Mouse (Mus musculus): ENCODE measurements around the gene Crybb2.

Gene Crybb2

DNA sequence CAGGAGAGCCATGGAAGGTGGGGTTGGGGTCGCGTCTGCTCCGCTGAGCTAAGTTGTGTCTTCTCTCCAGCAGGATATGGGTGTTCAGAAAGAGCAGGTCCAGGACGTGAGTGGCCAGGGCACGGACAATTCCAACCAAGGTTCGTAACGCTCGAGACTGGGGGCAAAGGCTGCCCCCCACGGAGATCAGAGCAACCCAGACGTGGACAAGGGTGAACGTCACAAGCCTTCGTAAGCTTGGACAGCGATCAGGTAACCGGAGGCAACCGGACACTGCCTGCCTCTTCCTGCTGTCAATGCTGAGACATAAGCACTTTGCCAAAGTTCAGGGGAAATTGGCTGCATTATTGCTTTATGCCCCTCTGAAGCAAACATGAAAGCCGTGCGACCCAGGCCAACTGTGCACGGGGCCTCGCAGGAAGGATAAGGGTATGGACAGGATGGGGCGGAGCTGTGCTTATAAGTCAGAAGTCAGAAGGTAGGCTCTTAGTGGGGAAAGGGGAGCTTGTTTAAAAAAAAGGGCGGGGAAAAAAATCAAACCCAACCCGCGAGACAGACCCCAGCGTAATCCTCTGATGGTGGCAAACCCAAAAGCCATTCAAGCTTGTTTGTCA is 20.3 kb upstream of the Crybb2 start:
- DNase-seq: no peak

- DNase-seq: no peak
These were observed 17.5 kb upstream of the Crybb2 start for GRCm38 (mm10) chr5:113087465-113087864.

DNA sequence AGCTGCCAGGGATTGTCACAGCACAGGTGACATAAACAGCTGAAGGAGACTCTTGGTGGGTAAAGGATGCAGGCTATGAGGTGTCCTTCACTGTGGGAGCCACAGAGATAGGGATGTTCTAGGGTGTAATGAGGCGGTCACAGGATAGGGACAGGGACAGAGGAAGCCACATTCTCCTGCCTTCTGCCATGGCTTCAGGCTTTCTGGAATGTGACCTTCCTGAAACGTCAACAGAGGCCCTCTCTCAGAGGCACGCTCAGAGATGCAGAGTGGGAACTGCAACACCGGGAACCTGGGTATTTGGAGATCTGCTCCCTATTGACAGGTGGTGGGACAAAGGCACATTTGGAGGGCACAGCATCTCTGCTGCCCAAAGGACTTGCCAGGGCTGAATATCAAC is 17.1 kb upstream of the Crybb2 start:
- no peak for DNase-seq

GRCm38 (mm10) chr5:113086439-113086838 is 16.5 kb upstream of the Crybb2 start:
- no peak for DNase-seq

- no peak for DNase-seq
These were observed 16.0 kb upstream of the Crybb2 start for GRCm38 (mm10) chr5:113085931-113086330.

DNA sequence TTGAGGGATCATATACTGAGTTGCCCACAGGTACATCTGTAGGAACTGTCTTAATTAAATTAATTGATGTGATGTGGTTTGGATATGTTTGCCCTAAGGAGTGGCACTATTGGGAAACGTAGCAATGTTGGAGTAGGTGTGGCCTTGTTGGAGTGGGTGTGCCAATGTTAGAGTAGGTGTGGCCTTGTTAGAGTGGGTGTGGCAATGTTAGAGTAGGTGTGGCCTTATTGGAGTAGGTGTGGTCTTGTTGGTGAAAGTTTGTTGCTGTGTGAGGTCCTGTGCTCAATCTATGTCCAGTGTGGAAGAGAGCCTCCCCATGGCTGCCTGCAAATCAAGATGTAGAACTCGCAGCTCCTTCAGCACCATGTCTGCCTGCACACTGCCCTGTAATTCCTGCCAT is 14.4 kb upstream of the Crybb2 start:
- DNase-seq: no peak

GRCm38 (mm10) chr5:113082356-113083168 is 12.6 kb upstream of the Crybb2 start:
- no peak for DNase-seq

DNA sequence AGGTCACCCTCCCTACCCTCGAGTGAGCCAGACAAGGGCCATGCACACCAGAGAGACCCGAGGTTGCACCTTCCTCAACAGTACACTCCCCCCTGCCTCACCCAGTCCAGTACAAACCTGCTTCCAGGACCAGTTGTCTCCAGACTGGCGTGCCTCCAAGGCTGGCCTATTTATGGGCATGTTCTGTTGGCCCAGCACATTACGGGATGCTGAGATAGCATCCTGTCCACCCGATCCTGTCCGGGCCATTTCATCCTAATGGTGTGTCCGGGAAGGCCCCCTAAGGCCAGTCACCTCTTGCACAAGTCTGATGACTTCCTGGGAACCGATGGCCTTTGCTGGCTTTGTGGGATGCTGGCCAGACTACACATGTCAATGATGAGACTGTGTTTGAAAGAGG is 11.5 kb upstream of the Crybb2 start, which contains the start of gene Crybb3:
Gene Crybb3 (minus strand): TSS at position 146 of the 400 bp plus-strand sequence.
- no peak for DNase-seq

- DNase-seq: no peak
These were observed 11.1 kb upstream of the Crybb2 start for GRCm38 (mm10) chr5:113081020-113081419.

- no peak for DNase-seq
These were observed 9.9 kb upstream of the Crybb2 start for GRCm38 (mm10) chr5:113079783-113080182.

- no peak for DNase-seq
These were observed 8.8 kb upstream of the Crybb2 start for GRCm38 (mm10) chr5:113078686-113079085.

GRCm38 (mm10) chr5:113054308-113054707 is 15.6 kb downstream of the Crybb2 start:
- peak; percentile 44 to 68 for DNase-seq

GRCm38 (mm10) chr5:113050581-113051185 is 19.2 kb downstream of the Crybb2 start:
- no peak for DNase-seq

GRCm38 (mm10) chr5:113049876-113050275 is 20.0 kb downstream of the Crybb2 start:
- DNase-seq: no peak

- DNase-seq: no peak
These were observed 24.2 kb downstream of the Crybb2 start for GRCm38 (mm10) chr5:113045511-113046273.

DNA sequence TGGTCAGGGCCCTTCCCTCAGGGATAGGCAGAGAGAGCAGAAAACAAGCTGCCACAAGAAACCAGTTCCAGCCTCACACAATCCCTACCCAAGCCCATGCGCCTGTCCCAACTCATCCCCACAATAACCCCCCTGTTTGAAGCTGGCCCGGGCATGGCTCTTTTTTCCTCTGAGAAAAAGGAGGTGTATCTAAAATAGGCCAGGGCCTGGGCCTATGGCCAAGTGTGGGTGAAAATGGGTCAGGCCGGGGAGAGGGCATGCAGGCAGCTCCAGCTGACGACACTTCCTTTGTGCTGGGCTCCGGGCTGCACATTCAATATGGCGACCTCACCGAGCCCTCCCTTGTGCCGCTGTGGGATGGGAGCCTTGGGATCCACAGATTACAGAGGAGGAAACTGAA is 26.4 kb downstream of the Crybb2 start:
- no peak for DNase-seq

DNA sequence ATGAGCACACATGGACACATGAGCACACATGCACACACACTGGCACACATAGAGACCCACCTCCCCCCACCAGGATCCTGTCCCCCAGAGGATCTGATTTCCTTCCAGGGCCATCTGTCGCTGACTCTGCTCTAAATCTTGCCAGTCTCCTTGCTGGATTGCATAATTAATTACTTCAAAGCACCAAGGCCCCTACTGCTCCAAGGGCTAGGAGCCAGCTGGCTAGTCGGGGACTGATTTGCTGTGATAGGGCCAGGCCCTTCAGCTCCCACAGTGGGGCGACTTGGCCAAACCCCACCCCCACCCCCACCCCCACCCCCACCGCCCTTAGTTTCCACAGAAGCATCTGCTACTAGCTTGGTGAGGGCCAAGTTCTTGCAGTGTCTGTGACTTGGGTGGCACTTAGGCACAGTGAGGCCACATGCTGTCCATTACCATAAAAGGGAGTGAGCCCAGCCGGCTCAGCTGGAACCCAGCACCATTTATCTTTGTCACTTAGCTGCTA is 28.3 kb downstream of the Crybb2 start:
- no peak for DNase-seq

GRCm38 (mm10) chr5:113040776-113041175 is 29.1 kb downstream of the Crybb2 start:
- no peak for DNase-seq

DNA sequence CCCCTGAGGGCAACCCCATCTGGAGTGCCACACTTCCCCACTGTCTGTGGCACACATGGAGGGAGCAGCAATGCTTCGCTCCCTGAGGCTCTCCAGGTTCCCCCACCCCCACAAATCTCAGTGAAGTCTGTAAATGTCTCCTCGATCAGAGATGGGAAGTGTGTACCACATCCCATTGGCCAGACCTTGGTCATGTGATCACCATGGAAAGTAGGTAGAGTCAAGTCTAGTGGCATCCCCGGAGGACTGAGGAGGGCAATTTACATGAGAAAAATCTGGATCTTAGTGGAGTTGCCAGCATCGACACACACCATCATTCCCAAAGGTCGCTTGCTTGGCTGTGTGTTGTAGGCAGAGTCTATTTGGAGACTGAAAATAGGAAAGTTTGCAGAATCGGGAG is 31.3 kb downstream of the Crybb2 start:
- no peak for DNase-seq

DNA sequence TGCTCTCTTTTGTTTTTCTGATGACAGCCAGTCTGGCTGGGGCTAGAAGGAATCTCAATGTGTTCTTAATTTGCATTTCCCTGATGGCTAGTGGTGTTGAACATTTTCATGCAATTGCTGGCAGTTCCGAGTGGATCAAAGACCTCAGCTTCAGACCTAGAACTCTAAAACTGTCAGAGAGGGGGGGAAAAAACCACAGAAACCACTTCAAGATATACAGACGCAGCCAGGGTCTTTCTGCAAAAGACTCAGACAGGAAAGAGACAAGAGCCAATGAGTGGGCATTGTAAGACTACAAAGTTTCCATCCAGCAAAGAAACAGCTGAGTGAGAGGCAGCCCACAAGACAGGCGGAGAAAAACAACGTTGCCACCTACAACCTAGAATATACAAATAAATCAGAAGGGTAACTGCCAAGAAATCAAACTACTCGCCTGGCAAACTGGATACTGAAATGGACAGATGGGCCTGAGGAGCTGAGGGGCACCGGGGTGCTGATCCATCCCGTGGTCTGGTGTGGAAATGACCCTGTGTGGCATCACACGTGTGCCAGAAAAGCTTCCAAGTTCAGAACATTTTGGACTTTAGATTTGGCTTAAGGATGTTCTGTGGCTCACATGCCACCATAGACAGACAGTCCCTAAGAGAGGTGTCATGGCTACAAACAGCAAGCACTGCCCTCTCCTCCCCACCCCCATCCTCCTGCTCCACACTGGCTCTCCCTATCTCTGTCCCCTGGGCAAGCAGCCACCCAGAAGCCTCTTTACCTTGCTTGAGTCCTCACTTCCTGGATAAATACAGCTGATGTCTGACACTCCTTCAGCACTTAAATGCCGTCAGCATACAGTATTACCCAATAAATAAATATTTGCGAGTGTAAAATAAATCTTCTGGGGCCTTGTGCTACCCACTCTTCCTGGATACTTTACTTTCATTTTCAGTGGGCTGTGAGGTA is 34.5 kb downstream of the Crybb2 start:
- no peak for DNase-seq

- no peak for DNase-seq
These were observed 38.6 kb downstream of the Crybb2 start for GRCm38 (mm10) chr5:113031201-113031754.
